Mouse (Mus musculus) CD4-positive, CD25-positive, alpha-beta regulatory T cell, adult 2 months (primary cell): ENCODE results near the gene Tchhl1.

Source experiments
- DNase-seq: peaks from one replicate; pipeline ENCODE4 v3.0.0-alpha.2; 2012; ENCODE audit warnings: low read depth, low spot score

Gene Tchhl1

GRCm38 (mm10) chr3:93504536-93505189, 36.1 kb downstream of the Tchhl1 start:
- DNase-seq: peak; percentile 58

- peak; percentile 90 for DNase-seq
Measured at GRCm38 (mm10) chr3:93505960-93506863, 37.7 kb downstream of the Tchhl1 start.

GRCm38 (mm10) chr3:93506881-93507325, 38.3 kb downstream of the Tchhl1 start:
- DNase-seq: no peak

GRCm38 (mm10) chr3:93509301-93509700, 40.7 kb downstream of the Tchhl1 start:
- DNase-seq: no peak

- no peak for DNase-seq
Measured at GRCm38 (mm10) chr3:93511036-93511435, 42.5 kb downstream of the Tchhl1 start.

GRCm38 (mm10) chr3:93511801-93512200, 43.2 kb downstream of the Tchhl1 start:
- DNase-seq: no peak

GRCm38 (mm10) chr3:93512386-93513101, 44.0 kb downstream of the Tchhl1 start:
- no peak for DNase-seq

- DNase-seq: peak; percentile 49
Measured at GRCm38 (mm10) chr3:93514628-93515027, 46.1 kb downstream of the Tchhl1 start.

GRCm38 (mm10) chr3:93517343-93517742, 48.8 kb downstream of the Tchhl1 start:
- no peak for DNase-seq

GRCm38 (mm10) chr3:93519856-93520329, 51.3 kb downstream of the Tchhl1 start:
- no peak for DNase-seq

- DNase-seq: peak; percentile 67
Measured at GRCm38 (mm10) chr3:93520330-93521193, 52.0 kb downstream of the Tchhl1 start, which contains the start of gene S100a11. TSS of gene S100a11 (plus strand) at chr3:93520488.
